Mouse (Mus musculus): ENCODE data around the gene Tk2.
A peak's percentile ranks its signal among the peaks of the same experiment; 100 is the strongest.
"Not testable (repeated sequence)": the region's sequence is repeated elsewhere in the genome, so short reads cannot be mapped to it uniquely, and the experiment has no call there.

The Tk2 gene

DNA sequence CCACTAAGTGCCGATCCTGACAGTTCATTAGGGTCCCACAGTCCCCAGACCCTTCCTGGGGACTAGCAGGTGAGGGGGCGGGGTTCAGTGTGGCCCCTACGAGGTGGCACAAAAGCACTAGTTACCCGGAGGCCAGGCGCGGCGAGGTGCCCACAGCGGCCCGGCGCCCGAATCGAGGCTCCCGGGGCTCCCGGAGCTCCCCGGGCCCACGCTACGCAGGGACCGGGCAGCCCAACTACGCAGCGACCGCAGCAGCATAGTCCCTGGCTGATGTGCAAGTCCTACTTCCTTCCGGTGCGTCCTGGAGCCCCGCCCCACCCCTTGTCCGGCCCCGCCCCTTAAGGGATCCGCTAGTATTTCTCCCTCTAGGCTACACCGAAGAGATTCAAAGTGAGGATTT lies at the start of gene Tk2:
Tk2 (minus strand) TSS at position 283 of the 400 bp plus-strand sequence.
- DNase-seq (ENCODE audit: inconsistent ontology term): peak; percentile 87

DNA sequence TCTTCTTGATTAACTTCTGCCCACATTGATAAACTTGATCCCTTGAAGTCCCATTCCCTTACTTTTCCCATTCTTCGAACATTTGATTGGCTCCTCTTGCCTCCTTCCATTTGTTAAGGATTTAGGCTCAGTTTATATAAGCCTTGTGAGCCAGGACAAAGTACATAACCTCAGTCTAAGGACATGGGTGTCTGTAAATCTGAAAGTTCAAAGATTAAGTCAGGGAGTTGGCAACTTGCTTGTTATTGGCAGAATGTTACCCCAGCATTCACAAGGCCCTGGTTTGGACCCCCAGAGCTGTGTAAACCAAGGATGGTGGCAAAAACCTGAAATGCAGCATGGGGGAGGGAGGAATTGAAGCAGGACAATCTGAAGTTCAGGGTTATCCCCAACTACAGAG lies 46.0 kb upstream of the Tk2 start:
- no peak for DNase-seq (ENCODE audit: inconsistent ontology term)

DNA sequence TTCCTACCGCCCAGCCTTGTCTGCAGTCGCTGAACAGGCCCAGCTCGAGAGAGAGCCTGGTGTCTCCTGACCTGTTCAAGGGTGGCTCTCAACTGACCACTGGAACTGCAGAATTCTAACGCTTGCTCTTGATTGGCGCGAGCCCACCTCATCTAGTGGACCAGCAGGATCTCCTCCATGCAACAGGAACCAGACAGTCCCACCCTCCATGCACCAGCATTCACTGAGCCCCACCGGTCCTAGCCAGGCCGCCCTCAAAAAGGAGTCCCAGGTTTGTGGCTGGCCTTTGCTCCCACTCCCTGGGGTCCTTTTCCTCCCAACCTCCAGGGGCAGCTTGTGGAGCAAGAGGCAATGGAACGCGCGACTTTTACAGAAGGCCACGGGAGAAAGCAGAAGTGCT lies 44.7 kb upstream of the Tk2 start, which contains the start of gene Cmtm2a:
Cmtm2a (minus strand) TSS at position 101 of the 400 bp plus-strand sequence.
- DNase-seq (ENCODE audit: inconsistent ontology term): not testable (repeated sequence)

DNA sequence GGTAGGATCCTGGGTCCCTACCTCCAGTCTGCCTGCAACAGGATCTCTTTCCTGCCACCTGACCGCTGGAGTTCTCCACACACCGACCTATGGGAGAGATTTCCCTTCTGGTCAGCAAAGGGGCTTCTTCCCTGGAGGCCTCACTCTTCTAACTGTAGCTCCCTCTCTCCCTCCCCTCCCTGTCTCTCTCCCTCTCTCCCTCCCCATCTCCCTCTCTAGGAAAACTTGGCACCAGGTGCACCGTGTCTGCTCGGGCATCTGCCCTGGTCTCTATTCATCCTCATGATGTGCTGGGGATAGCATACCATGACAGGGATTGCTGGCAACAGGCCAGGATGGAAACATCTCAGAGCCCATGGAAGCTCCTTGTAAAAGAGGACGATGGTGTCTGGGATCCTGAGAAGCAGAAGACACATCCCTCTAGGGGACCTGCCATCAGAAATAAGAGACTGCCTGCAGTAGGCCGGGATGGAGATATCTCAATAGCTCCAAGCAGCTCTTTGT lies 20.6 kb upstream of the Tk2 start:
- no peak for DNase-seq (ENCODE audit: inconsistent ontology term)

DNA sequence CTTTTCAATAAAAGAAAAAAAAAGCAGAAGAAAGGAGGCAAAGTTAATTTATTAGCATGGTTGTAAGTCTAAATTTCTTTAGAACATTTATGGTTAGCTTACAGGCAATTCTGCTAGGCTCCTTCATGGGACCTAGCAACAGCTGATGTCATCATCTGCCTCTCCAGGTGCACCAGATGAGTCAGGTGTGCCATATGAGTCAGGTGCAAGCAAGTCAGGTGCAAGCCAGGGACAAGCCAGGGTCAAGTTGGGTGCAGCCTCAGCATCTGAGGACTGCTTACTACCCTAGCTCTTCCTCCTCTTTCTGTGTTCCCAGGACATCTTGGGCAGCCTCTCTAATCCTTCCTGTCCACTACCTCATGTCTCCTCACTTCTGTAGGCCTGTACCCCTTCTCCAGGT lies 20.0 kb upstream of the Tk2 start:
- no peak for DNase-seq (ENCODE audit: inconsistent ontology term)

DNA sequence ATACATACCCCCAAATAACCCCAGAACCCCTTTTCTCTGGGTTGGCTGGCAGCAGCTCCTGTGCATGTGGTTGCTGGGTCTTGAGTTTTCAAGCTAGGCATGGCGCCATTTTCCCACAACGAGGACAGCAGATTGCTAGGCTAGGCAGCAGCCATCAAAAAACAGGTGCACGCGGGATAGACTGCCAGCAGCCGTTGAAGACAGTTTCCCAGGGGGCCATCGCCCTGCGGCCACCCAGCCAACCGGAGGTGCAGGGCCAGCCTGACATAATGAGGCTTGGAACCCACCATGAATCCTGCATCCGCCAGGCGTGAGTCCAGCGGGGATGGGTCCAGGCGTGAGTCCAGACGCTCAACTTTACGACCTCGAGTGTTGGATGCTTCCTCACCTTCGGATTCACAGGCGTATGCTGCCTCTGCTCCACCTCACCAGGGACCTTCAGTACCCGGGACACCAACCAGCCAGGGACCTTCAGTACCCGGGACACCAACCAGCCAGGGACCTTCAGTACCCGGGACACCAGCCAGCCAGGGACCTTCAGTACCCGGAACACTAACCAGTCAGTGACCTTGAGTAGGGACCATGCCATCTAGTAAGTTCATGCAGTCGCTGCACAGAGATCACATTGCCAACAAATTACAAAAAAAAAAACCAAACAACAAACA lies 16.0 kb upstream of the Tk2 start:
- DNase-seq (ENCODE audit: inconsistent ontology term): not testable (repeated sequence)

- not testable (repeated sequence) for DNase-seq (ENCODE audit: inconsistent ontology term)
Measured at GRCm38 (mm10) chr8:104261802-104262201, 13.4 kb upstream of the Tk2 start.

DNA sequence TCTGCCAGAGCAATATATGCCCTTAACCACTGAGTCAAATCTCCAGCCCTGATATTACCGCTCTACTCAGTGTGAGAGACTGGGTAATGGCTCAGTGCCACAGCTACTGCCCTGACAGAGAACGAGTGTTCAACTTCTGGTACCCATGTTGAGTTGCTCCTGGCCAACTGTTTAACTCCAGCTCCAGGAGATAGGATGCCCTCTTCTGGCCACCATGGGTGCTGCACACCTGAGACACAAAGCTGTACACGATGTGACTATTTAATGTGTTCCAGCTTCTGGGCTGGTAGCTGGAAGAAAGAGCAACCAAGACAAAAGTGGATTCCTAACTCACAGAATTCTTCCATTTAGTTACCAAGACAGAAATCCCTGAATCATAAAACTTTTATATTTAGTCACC lies 4.7 kb upstream of the Tk2 start:
- no peak for DNase-seq (ENCODE audit: inconsistent ontology term)

GRCm38 (mm10) chr8:104251461-104251860 lies 3.1 kb upstream of the Tk2 start:
- DNase-seq (ENCODE audit: inconsistent ontology term): no peak

DNA sequence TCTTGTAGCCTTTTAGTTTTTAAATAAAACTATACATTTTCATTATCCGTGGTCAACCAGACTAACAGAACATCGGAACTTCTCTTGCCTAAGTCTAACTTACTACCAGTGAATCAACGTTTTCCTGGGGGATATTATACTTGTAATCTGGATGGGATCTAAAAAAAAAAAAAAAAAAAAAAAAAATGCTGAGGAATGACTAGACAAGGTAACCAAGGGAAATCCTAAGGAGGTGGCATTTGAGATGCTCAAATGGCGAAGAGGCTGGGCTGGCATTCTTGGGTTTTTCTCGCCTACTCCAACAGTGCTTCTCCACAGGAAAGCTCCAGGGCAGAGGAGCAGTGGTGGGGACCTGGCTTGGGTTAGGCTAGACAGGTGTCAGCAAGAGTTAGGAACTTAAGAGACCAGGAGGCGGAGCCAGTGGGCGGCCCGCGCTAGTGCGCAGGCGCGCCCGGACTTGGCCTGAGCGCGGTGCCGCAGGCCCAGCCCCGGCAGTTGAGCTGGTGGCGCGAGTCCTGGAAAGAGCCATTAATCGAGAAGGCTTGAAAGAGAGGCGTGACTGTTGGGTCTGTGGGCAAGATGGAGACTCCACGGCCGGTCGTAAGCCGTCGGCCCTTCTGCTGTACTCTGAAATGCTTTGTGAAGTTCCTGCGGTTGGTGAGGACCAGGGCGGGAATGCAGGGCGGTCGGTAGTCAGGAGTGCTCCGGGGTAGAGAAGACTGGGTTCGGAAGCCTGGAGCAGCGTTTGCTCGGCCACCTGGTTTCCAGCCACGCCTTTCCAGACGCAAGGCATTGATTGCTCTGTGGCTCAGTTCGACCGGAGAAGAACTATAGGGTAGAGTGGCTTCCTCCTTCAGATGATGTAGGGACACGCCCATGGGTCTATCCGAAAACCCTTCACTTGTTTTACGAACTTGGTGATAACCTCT lies 2.3 kb upstream of the Tk2 start, which contains the start of gene Cklf:
Cklf (plus strand) TSS at position 423 of the 929 bp plus-strand sequence.
- DNase-seq (ENCODE audit: inconsistent ontology term): peak; percentile 95

DNA sequence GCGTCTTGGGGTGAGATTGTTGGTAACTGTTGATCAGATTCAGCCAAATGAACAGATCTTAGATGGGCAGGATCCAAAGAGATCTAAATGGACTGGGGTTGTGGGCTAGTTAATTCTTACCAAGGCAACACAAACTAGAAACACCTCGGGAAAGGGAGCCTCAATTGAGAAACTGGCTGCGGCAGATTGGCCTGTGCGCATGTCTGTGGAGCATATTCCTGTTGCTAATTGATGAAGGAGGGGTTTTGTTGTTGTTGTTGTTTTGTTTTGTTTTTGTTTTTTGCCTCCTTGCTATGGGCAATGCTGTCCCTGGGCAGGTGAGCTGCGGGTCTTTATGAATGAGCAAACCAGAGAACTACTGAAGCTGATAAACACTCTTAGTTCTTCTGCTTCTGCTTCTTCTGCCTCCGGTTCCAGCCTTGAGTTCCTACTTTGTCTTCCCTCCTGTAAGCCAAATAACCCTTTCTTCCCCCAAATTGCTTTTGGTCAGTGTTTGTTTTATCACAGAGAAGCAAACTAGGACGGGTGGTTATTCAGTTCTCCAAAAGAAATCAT lies 1.2 kb upstream of the Tk2 start:
- DNase-seq (ENCODE audit: inconsistent ontology term): no peak

DNA sequence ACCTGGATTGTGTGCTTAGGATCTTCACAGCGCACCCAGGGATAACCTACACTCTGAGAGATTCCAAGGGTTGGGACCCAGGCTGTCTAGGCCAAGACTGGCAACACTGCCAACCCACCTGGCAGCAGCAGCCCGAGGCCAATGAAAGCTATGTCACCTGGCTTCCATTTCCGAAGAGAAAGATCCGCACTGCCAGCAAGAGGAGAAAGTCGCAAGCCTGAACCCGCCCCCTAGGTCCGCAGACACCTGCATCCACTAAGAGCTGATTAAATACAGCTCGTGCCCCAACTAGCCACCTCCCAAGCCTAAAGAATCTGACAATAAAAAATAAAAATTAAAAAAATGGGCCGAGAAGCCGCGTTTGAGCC lies 466 bp downstream of the Tk2 start:
- peak; percentile 3 for DNase-seq (ENCODE audit: inconsistent ontology term)

GRCm38 (mm10) chr8:104247054-104247907 lies 1.1 kb downstream of the Tk2 start:
- DNase-seq (ENCODE audit: inconsistent ontology term): no peak

DNA sequence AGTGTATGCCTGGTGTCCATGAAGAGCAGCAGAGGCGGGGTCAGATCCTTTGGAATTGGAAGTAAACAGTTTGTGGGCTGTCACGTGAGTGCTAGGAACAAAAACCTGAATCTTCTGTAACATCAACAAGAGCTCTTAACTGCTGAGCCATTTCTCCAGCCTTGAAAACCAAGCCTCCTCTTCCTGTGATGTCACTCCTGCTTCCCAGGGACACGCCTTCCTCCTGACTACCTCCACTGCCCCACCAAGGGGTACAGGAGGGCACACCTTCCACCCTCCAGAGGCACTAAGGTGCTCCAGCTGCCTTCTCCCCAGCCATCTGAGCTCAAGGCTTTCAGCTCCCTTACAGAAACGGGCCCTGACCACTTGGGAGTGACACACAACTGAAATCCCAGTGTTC lies 1.7 kb downstream of the Tk2 start:
- DNase-seq (ENCODE audit: inconsistent ontology term): no peak

GRCm38 (mm10) chr8:104242038-104242644 lies 6.2 kb downstream of the Tk2 start:
- no peak for DNase-seq (ENCODE audit: inconsistent ontology term)

DNA sequence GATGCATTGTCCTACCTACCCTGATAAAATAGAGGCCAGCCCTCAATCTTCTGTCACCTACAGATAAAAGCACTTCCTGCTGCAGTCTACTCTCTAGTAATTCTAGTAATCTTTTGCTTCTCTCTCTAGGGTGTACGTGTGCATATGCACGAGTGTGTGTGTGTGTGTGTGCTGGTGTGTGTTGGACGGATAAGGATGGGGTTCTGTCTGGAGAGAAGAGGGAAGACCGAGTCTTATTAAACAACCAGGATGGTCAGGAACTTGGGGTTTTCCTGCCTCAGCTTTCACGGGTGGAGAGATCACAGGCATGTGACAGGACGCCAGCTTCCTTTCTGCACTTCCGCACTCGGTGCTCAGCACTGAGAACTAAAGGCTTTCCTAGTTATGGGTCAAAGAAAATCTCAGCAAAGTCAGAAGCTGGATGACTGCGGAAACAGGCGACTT lies 8.9 kb downstream of the Tk2 start:
- DNase-seq (ENCODE audit: inconsistent ontology term): no peak

DNA sequence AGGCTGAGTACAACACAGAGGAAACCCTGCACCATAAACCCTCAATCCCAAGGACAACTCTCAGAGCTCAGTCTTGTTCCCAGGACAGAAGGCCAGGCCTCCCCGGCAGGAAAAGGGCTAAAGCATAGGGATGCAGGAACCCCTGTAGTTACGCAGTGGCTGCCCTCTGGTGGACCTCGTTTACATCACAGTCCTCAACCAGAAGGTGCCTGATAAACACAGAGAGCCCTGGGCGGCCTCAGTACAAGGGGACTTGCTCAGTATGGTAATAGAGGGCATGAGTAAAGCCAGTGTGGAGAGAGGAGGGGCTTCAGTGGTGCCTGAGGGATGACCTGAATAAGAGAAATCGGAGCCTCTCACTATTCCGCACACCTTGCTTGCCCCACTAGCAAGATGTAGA lies 13.8 kb downstream of the Tk2 start:
- DNase-seq (ENCODE audit: inconsistent ontology term): no peak

GRCm38 (mm10) chr8:104232919-104233318 lies 15.4 kb downstream of the Tk2 start:
- DNase-seq (ENCODE audit: inconsistent ontology term): no peak

DNA sequence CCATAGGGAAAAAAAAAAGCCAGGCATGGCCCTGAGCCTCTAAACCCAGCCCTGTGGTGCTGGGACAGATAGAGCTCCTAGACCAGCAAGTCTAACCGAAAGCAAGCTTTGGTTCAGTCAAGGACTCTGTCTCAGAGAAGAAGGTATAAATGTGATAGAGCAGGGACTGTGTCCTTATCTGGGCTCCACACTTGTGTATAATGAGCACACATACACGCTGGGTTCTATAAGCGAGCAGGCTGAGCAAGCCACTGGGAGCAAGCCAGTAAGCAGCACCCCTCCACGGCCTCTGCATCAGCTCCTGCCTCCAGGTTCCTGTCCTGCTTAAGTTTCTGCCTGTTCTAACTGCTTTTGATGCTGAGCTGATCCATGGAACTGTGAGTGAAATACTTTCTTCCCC lies 16.3 kb downstream of the Tk2 start:
- no peak for DNase-seq (ENCODE audit: inconsistent ontology term)

DNA sequence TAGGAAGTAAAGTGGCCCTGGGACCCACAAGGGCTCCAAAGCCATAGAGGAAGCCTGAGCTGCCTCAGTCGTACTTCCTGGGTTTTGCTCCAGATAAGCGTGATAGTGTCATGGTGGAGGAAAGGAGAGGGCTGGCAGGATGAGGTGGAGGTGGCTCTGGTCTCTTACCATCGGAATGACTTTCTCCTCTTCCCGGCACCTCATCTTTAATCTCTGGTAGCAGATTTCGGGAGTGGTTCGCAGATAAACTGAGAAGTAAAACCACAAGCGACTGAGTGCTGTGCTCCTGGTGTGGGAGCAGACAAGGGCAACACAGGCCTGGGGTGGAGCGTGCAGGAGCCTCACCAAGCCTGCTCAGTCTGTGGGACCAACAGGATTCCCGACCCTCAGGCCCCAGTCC lies 18.0 kb downstream of the Tk2 start:
- DNase-seq (ENCODE audit: inconsistent ontology term): no peak

- no peak for DNase-seq (ENCODE audit: inconsistent ontology term)
Measured at GRCm38 (mm10) chr8:104227048-104227447, 21.3 kb downstream of the Tk2 start.

Data from Muller cell, postnatal 12 days (primary cell).